Mouse (Mus musculus) midbrain, postnatal 0 days (tissue): ENCODE measurements around the gene Klk1b1. TPM values are rescaled to one million over a fixed set of nuclear protein-coding genes. Genes with fewer than 3 reads are reported as not detected.
"Not testable (repeated sequence)": the region's sequence is repeated elsewhere in the genome, so short reads cannot be mapped to it uniquely, and the experiment has no call there.

Experiments
- ATAC-seq: fragments of 200-750 bp; cut with Nextera tagmentation; 2 replicates; pipeline ENCODE4 v1.8.0; 2017; ENCODE audit warnings: moderate number of reproducible peaks, mild to moderate bottlenecking, moderate TSS enrichment, moderate library complexity; ENCODE audit not compliant: low FRiP score
- DNase-seq: peaks from one replicate; pipeline ENCODE4 v3.0.0-alpha.2; 2015; ENCODE audit warnings: low spot score
- H3K27ac ChIP-seq: fragments of 300-500 bp; sonication (generic); 2 replicates; pipeline ENCODE4 v1.5.1; 2014; ENCODE audit warnings: low read depth, mild to moderate bottlenecking, low read length, mixed read lengths
- H3K27me3 ChIP-seq: fragments of 300-500 bp; sonication (generic); 2 replicates; pipeline ENCODE4 v1.6.1; 2014; ENCODE audit warnings: low read length, control low read depth, mixed read lengths; ENCODE audit not compliant: insufficient read depth
- H3K36me3 ChIP-seq: fragments of 300-500 bp; sonication (generic); 2 replicates; pipeline ENCODE4 v1.6.1; 2014; ENCODE audit warnings: low read length, control low read depth, mixed read lengths; ENCODE audit not compliant: insufficient read depth
- H3K4me1 ChIP-seq: fragments of 300-500 bp; sonication (generic); 2 replicates; pipeline ENCODE4 v1.6.1; 2014; ENCODE audit warnings: mild to moderate bottlenecking, control low read depth, antibody characterized with exemption, low read length, mixed read lengths; ENCODE audit not compliant: insufficient read depth
- H3K4me2 ChIP-seq: fragments of 300-500 bp; sonication (generic); 2 replicates; pipeline ENCODE4 v1.6.1; 2014; ENCODE audit warnings: low read depth, mild to moderate bottlenecking, low read length, mixed read lengths; ENCODE audit not compliant: poor library complexity, severe bottlenecking
- H3K4me3 ChIP-seq: fragments of 300-500 bp; sonication (generic); 2 replicates; pipeline ENCODE4 v1.5.1; 2014; ENCODE audit warnings: low read depth, mild to moderate bottlenecking, low read length, moderate library complexity
- H3K9ac ChIP-seq: fragments of 300-500 bp; sonication (generic); replicated peaks from 2 replicates; pipeline ENCODE4 v1.6.1; 2014; ENCODE audit warnings: mild to moderate bottlenecking, low read length, moderate library complexity, mixed read lengths; ENCODE audit not compliant: poor library complexity, severe bottlenecking
- H3K9me3 ChIP-seq: fragments of 300-500 bp; sonication (generic); 2 replicates; pipeline ENCODE4 v1.6.1; 2016; ENCODE audit warnings: low read length, control low read depth
- CTCF ChIP-seq: IDR thresholded peaks from 2 replicates; pipeline ENCODE4 v1.5.1; 2016; ENCODE audit warnings: antibody characterized with exemption, mild to moderate bottlenecking
- WGBS: fragments of 180-500 bp; shearing (Covaris S2); extraction: QIAGEN DNeasy Blood & Tissue Kit; methylation state at CpG from one replicate; pipeline ENCODE4 v1.1.7; 2014; 5-methylcytosine and 5-hydroxymethylcytosine counted together
- polyA plus RNA-seq: library from polyadenylated mRNA; unstranded; fragments of >200 nt; fragmentation: Nextera tagmentation; extraction: Ambion mirVana; gene quantifications from 2 replicates; pipeline ENCODE4 v1.2.1, GENCODE M21; 2015
- total RNA-seq: library from RNA; depleted of rRNA; stranded (reverse); fragments of >200 nt; gene quantifications from 2 replicates; pipeline ENCODE4 v1.2.3, GENCODE M21; 2014

The Klk1b1 gene
- total and polyA plus RNA-seq, 2 experiments from 2014 or later = not detected

- TF ChIP-seq CTCF = no peak
- H3K27me3 ChIP-seq = no peaks in the 10 kb centered on the region
- H3K4me3 ChIP-seq = no peak overlapping the region
- WGBS = 85% methylated on average over 14 of the region's 14 CpGs
- H3K4me2 ChIP-seq = no peak overlapping the region
- H3K4me1 ChIP-seq = no peaks in the 10 kb centered on the region
- H3K9ac ChIP-seq = no peak overlapping the region
- DNase-seq (no peak), ATAC-seq (no peak)
- no peaks in the 10 kb centered on the region for H3K36me3 ChIP-seq
- H3K9me3 ChIP-seq = no peaks in the 10 kb centered on the region
- H3K27ac ChIP-seq = no peak overlapping the region
These were observed 30.0 kb upstream of the Klk1b1 start for GRCm38 (mm10) chr7:43936551-43936950.

GRCm38 (mm10) chr7:43942293-43942692, 24.3 kb upstream of the Klk1b1 start:
- ATAC-seq, H3K9ac ChIP-seq, DNase-seq, H3K9me3 ChIP-seq, H3K27me3 ChIP-seq, H3K36me3 ChIP-seq, H3K4me2 ChIP-seq, H3K27ac ChIP-seq, H3K4me1 ChIP-seq, H3K4me3 ChIP-seq: not testable (repeated sequence)
- 76% methylated on average over 3 of the region's 3 CpGs for WGBS

- Histone ChIP-seq H3K4me1 (no peaks in the 10 kb centered on the region), H3K36me3 (no peaks in the 10 kb centered on the region), H3K4me2 (no peak overlapping the region), H3K9me3 (no peaks in the 10 kb centered on the region), H3K4me3 (no peak overlapping the region), H3K9ac (no peak overlapping the region), H3K27me3 (no peaks in the 10 kb centered on the region), H3K27ac (no peak overlapping the region)
- WGBS = 82% methylated on average over 3 of the region's 3 CpGs
- DNase-seq = no peak
- ATAC-seq = no peak
- no peak for TF ChIP-seq CTCF
These were observed 21.8 kb upstream of the Klk1b1 start for GRCm38 (mm10) chr7:43944727-43945264.

- Histone ChIP-seq H3K9ac (no peak within 1 kb of the TSS), H3K9me3 (no peaks in the 10 kb centered on the region), H3K4me2 (no peak within 1 kb of the TSS), H3K4me1 (no peaks in the 10 kb centered on the region), H3K4me3 (no peak within 1 kb of the TSS), H3K27me3 (no peaks in the 10 kb centered on the region), H3K27ac (no peak within 1 kb of the TSS), H3K36me3 (no peaks in the 10 kb centered on the region)
- DNase-seq (no peak), ATAC-seq (no peak)
- no peak for TF ChIP-seq CTCF
- WGBS = 78% methylated on average over 2 of the region's 2 CpGs
These were observed 16.2 kb upstream of the Klk1b1 start, which contains the start of gene Klk1b8 for GRCm38 (mm10) chr7:43950364-43950763. Klk1b8 (plus strand) TSS chr7:43950664.

- no peak for DNase-seq
- H3K4me2 ChIP-seq = no peak overlapping the region
- no peaks in the 10 kb centered on the region for H3K36me3 ChIP-seq
- no peaks in the 10 kb centered on the region for H3K27me3 ChIP-seq
- H3K9me3 ChIP-seq = no peaks in the 10 kb centered on the region
- WGBS = 53% methylated on average over 4 of the region's 4 CpGs
- H3K4me1 ChIP-seq = no peaks in the 10 kb centered on the region
- H3K27ac ChIP-seq = no peak overlapping the region
- H3K9ac ChIP-seq = no peak overlapping the region
- ATAC-seq = no peak
- no peak overlapping the region for H3K4me3 ChIP-seq
- no peak for TF ChIP-seq CTCF
These were observed 13.8 kb upstream of the Klk1b1 start for GRCm38 (mm10) chr7:43952703-43953102.

GRCm38 (mm10) chr7:43967058-43967457, 507 bp downstream of the Klk1b1 start:
- no peaks in the 10 kb centered on the region for H3K27me3 ChIP-seq
- no peaks in the 10 kb centered on the region for H3K36me3 ChIP-seq
- no peak for DNase-seq
- H3K4me3 ChIP-seq = no peak overlapping the region
- H3K9me3 ChIP-seq = no peaks in the 10 kb centered on the region
- ATAC-seq = no peak
- WGBS = 85% methylated on average over 3 of the region's 3 CpGs
- TF ChIP-seq CTCF = no peak
- no peak overlapping the region for H3K9ac ChIP-seq
- no peaks in the 10 kb centered on the region for H3K4me1 ChIP-seq
- no peak overlapping the region for H3K27ac ChIP-seq
- no peak overlapping the region for H3K4me2 ChIP-seq
